Mouse (Mus musculus) liver, embryonic 12.5 days (tissue): ENCODE measurements around the gene Cirbp. TPM values are rescaled to one million over a fixed set of nuclear protein-coding genes. Genes with fewer than 3 reads are reported as not detected.

Source experiments
- ATAC-seq: fragments of 200-750 bp; cut with Nextera tagmentation; 2 replicates; pipeline ENCODE4 v1.8.0; 2017; ENCODE audit warnings: moderate number of reproducible peaks, mild to moderate bottlenecking, moderate library complexity
- H3K27ac ChIP-seq: fragments of 300-500 bp; sonication (generic); 2 replicates; pipeline ENCODE4 v1.5.1; 2016; ENCODE audit warnings: mild to moderate bottlenecking
- H3K27me3 ChIP-seq: fragments of 300-500 bp; sonication (generic); replicated peaks from 2 replicates; pipeline ENCODE4 v1.6.1; 2016; ENCODE audit warnings: mild to moderate bottlenecking, moderate library complexity
- H3K36me3 ChIP-seq: fragments of 300-500 bp; sonication (generic); 2 replicates; pipeline ENCODE4 v1.6.1; 2016; ENCODE audit warnings: mild to moderate bottlenecking, moderate library complexity
- H3K4me1 ChIP-seq: fragments of 300-500 bp; sonication (generic); 2 replicates; pipeline ENCODE4 v1.6.1; 2016
- H3K4me2 ChIP-seq: fragments of 300-500 bp; sonication (generic); 2 replicates; pipeline ENCODE4 v1.6.1; 2016; ENCODE audit warnings: mild to moderate bottlenecking, moderate library complexity
- H3K4me3 ChIP-seq: fragments of 300-500 bp; sonication (generic); 2 replicates; pipeline ENCODE4 v1.5.1; 2016; ENCODE audit warnings: mild to moderate bottlenecking, moderate library complexity
- H3K9ac ChIP-seq: fragments of 300-500 bp; sonication (generic); 2 replicates; pipeline ENCODE4 v1.6.1; 2016; ENCODE audit warnings: mild to moderate bottlenecking, moderate library complexity
- H3K9me3 ChIP-seq: fragments of 300-500 bp; sonication (generic); replicated peaks from 2 replicates; pipeline ENCODE4 v1.6.1; 2016; ENCODE audit warnings: mild to moderate bottlenecking, moderate library complexity
- WGBS: fragments of 180-500 bp; shearing (Covaris S2); methylation state at CpG from one replicate; pipeline ENCODE4 v1.1.7; 2016; ENCODE audit not compliant: insufficient replicate concordance; 5-methylcytosine and 5-hydroxymethylcytosine counted together
- polyA plus RNA-seq: library from polyadenylated mRNA; unstranded; fragments of >200 nt; fragmentation: Nextera tagmentation; extraction: Ambion mirVana; gene quantifications from 2 replicates; pipeline ENCODE4 v1.2.1, GENCODE M21; 2016

The Cirbp gene
- polyA plus RNA-seq, 1 experiment from 2014 or later: 22.1 TPM

DNA sequence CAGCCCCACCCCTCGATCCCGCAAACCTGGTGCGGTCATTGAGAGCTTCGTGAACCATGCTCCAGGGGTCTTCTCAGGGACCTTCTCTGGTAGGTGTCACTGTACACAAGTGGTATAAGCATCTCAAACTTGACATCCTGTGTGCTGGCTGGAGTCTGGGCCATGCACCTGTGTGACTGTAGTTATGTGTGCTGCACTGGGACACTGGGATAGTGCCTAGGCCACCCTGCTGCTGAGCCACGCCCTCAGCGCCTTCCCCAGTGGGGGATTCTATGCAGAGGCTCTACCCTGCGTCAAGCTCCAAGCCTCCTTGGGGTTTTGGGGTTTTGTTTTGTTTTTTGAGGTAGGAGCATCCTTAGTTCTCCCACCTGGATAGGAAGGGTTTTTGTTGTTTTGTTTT, 11.4 kb upstream of the Cirbp start:
- Histone ChIP-seq H3K27ac (peak overlapping the region; percentile 98; the same call in 1 of the 2 replicates), H3K9ac (no peak overlapping the region), H3K4me1 (peaks cover 98% of the 10 kb centered on the region), H3K4me3 (no peak overlapping the region), H3K27me3 (no peaks in the 10 kb centered on the region), H3K36me3 (peaks cover 80% of the 10 kb centered on the region), H3K9me3 (no peaks in the 10 kb centered on the region), H3K4me2 (0 out of 2 replicates have a peak overlapping the region, but pooled peaks have one; percentile 98)
- no peak for ATAC-seq
- WGBS: 84% methylated on average over 7 of the region's 7 CpGs

DNA sequence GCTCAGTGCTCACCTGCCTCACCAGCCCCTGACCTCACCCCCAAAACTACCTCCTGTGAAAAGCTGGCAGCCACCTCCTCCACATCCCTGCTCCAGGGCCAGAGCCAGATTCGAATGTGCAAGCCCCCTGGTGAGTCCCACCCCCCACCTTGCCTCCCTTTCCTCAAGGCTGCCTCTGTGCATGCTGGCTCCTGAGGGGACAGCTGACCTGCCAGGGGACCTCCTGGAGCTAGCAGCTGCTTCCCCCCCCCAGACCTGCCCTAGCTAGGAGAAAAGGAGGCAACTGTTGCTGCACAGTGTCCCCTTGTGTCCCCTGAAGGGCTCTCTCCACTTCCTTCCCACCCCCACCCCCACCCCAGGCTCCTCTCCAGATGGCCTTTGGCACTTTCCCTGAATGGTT, 10.5 kb upstream of the Cirbp start:
- no peak overlapping the region for H3K4me2 ChIP-seq
- ATAC-seq: no peak
- peaks cover 97% of the 10 kb centered on the region for H3K4me1 ChIP-seq
- H3K27ac ChIP-seq: peak overlapping the region; percentile 98
- no peaks in the 10 kb centered on the region for H3K27me3 ChIP-seq
- H3K36me3 ChIP-seq: peaks cover 74% of the 10 kb centered on the region
- H3K9ac ChIP-seq: 0 out of 2 replicates have a peak overlapping the region, but pooled peaks have one; percentile 19
- H3K4me3 ChIP-seq: no peak overlapping the region
- WGBS: 94% methylated on average over 1 of the region's 1 CpGs
- H3K9me3 ChIP-seq: no peaks in the 10 kb centered on the region

DNA sequence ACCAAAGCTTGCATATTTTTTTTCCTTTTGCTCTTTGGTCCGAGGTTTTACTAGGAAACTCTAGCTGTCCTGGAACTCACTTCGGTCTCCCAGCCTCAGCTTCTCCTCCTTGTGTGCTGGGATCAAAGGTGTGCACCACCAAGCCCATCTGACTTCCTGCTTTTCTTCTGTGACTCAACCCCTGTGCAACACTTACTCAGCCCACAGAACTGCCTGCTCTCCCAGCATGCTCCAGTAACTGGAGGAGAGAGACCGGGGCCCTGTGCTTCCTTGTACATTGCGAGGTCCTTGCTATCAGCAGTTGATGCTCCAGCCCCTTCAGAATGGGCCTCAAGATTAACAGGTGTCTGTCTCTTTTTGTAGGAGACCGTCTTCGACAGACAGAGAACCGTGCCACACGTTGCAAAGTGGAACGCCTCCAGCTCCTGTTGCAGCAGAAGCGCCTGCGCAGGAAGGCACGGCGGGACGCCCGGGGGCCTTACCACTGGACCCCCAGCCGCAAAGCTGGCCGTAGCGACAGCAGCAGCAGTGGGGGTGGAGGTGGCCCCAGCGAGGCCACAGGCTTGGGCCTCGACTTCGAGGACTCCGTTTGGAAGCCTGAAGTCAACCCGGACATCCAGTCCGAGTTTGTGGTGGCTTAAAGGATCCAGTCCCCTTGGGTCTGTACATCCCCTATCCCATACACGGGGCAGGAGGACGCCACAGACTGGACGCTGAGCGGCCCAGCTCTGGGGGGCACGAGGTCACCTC, 9.6 kb upstream of the Cirbp start:
- WGBS: 78% methylated on average over 29 of the region's 29 CpGs
- H3K27me3 ChIP-seq: no peaks in the 10 kb centered on the region
- no peaks in the 10 kb centered on the region for H3K9me3 ChIP-seq
- no peak overlapping the region for H3K4me2 ChIP-seq
- no peak overlapping the region for H3K9ac ChIP-seq
- peaks cover 97% of the 10 kb centered on the region for H3K4me1 ChIP-seq
- no peak overlapping the region for H3K4me3 ChIP-seq
- H3K36me3 ChIP-seq: peaks cover 65% of the 10 kb centered on the region
- no peak for ATAC-seq
- H3K27ac ChIP-seq: peak overlapping the region; percentile 98

DNA sequence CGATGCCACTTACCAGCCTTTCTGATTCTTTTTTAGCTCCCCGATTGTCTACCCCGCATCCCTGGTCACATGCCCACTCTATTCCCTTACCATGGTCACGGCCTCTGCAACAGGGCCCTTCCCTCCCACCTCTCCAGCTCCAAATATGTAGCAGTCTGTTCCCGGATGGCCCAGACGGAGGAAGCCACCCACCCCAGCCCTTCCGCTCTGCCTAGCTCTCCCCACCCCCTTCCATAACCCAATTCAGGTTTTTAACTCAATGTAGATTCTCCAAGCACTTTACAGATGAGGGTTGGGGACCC, 9.1 kb upstream of the Cirbp start:
- Histone ChIP-seq H3K27ac (peak overlapping the region; percentile 98), H3K4me1 (peaks cover 97% of the 10 kb centered on the region), H3K27me3 (no peaks in the 10 kb centered on the region), H3K36me3 (peaks cover 60% of the 10 kb centered on the region), H3K9ac (no peak overlapping the region), H3K4me2 (no peak overlapping the region), H3K4me3 (no peak overlapping the region), H3K9me3 (no peaks in the 10 kb centered on the region)
- no peak for ATAC-seq
- 81% methylated on average over 7 of the region's 7 CpGs for WGBS

DNA sequence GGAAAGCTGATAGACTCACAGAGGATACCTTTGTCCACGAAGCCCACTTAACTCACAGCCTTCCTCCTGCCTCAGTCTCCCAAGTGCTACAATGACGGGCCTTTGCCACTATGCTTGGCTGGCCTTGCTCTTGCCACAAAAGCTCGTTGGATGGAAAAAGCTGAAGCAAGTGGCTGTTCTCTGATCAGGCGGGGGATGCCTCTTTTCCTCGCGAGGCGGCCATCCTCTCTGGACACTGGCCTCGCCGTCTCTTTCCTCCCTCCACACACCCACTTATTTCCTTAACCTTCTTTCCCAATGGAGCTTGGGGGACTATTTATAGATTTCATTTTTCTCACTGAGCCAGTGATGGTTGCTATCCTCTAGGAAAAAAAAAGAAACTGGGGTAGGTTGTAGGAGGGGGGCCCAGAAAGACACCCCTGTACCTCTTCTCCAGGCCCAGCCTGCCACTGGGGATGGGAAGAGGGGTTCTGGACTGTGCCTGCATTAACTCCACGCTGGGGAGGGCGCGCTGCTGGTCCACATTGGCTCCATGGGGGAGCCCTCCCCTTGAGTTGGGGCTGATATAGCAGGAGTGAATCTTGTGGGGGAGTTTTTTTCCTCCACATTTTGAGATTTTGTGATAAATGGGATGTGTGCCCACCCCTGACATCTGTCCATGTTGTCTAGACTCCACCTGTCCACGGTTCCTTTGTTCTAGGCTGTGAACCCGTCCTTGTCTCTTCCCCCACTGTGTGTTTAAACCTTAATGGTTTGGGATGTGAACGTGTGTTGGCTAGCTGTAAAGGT, 8.4 kb upstream of the Cirbp start:
- Histone ChIP-seq H3K4me1 (peaks cover 97% of the 10 kb centered on the region), H3K9ac (no peak overlapping the region), H3K36me3 (peaks cover 53% of the 10 kb centered on the region), H3K4me3 (no peak overlapping the region), H3K27me3 (no peaks in the 10 kb centered on the region), H3K9me3 (no peaks in the 10 kb centered on the region), H3K4me2 (0 out of 2 replicates have a peak overlapping the region, but pooled peaks have one; percentile 96), H3K27ac (peak overlapping the region; percentile 98)
- no peak for ATAC-seq
- 67% methylated on average over 15 of the region's 15 CpGs for WGBS

DNA sequence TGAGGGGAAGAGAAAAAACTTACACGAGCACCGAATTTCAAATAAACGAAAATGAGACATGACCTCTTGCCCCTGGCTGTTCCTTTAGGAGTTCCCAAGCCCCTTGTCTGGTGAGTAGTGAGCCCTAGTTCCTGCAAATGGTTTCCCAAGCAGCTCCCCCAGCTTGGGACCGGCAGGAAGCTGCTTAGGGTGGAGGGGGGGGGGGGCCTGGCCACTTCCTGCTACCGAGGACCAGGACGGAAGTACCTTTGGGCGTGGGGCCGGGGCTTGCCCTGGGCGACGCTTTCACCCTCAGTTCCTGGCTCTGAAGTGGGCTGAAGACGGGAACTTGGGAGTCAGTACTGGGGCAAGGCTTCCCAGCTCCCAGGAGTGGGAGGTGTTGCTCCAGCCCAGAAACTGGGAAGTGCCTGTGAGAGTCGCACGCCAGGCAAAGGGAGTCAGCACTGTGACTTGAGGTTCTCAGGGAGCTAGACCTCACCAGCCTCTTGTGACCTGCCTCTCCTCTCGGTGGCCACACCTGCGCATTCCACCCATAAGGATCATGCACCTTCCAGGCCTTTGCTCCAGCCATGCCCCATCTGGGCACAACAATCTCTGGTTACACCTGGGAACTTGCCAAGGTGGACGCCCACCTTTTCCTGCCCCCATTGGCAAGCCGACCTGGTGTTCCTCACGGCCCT, 7.3 kb upstream of the Cirbp start:
- Histone ChIP-seq H3K27ac (peak overlapping the region; percentile 86), H3K36me3 (peaks cover 42% of the 10 kb centered on the region), H3K4me2 (peak overlapping the region; percentile 96), H3K9me3 (no peaks in the 10 kb centered on the region), H3K4me3 (peak overlapping the region; percentile 59), H3K27me3 (no peaks in the 10 kb centered on the region), H3K4me1 (peaks cover 96% of the 10 kb centered on the region), H3K9ac (peak overlapping the region; percentile 41)
- no peak for ATAC-seq
- WGBS: 10% methylated on average over 18 of the region's 18 CpGs

DNA sequence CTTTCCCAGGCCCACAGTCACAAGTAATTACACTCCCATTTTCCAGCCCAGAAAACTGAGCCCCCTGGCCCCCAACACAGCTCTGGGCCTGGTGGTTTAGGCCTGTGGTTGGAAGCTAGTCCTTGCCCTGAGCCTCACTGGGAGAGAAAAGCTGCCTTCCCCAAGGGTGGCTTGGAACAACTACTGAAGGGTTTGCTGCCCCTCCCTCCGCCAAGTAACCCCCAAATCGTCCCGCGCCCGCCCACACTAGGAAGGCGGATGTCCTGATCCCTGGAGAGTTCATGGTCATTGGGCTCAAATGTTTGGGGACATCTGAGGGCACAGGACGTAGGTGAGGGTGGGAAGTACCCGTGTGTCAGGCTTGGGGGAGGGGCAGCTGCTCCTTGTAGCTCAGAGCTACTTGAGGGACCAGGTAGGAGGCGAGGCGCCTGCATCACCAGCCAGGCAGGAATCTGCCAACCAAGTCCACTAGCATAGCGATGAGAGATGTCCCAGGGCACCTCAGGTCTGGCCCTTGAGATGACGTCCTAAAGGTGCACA, 6.7 kb upstream of the Cirbp start:
- Histone ChIP-seq H3K27me3 (0 out of 2 replicates have a peak, but pooled peaks cover 5% of the 10 kb centered on the region), H3K4me3 (peak overlapping the region; percentile 59), H3K4me1 (peaks cover 95% of the 10 kb centered on the region), H3K27ac (peak overlapping the region; percentile 86), H3K4me2 (peak overlapping the region; percentile 96), H3K9ac (peak overlapping the region; percentile 41), H3K9me3 (no peaks in the 10 kb centered on the region), H3K36me3 (peaks cover 36% of the 10 kb centered on the region)
- 21% methylated on average over 12 of the region's 12 CpGs for WGBS
- ATAC-seq: no peak; the same call in 1 of the 2 replicates

DNA sequence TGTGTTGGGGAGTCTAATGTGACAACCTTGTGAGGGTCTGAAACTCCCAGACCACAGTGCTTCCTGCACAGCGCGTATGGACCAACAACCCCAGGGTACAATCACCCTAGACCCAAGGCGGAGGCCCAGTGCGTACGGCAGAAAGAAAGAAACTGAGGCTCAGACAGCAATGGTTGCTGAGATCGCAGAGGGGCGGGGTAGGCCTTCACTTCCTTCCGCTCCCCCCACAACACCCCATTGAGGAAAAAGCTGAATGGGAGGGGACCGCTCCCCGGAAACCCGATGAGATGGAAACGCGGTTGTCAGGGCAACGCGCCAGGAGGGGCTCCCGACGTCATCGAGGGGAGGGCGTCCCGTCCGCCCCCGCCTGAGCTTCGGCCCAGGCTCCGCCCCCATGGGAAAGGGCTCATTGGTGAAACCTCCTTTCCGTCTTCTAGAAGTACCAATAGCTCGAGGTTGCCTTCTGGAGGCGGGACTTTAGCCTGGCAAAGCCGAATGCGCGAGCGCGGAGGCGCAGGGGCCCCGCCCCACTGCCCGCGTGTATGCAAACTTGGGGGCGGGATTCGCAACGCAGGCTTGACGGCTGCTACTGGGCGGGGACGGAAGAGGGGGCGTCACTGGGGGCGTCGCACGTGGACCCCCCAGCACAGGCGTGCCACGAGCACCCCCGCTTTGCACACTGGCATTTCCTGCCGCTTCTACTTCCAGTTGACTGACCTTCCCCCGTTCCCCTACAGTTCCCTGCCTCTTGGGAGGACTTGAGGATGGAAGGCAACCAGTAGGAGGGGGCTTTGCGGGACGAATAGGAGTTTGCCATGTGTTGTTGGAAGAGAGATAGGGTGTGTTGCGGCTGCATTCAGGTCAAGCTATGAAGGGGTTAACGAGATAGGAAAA, 6.0 kb upstream of the Cirbp start:
- Histone ChIP-seq H3K27me3 (0 out of 2 replicates have a peak, but pooled peaks cover 10% of the 10 kb centered on the region), H3K4me1 (peaks cover 95% of the 10 kb centered on the region), H3K36me3 (peaks cover 28% of the 10 kb centered on the region), H3K9ac (peak overlapping the region; percentile 66), H3K9me3 (no peaks in the 10 kb centered on the region), H3K4me2 (peak overlapping the region; percentile 96), H3K4me3 (peak overlapping the region; percentile 59), H3K27ac (peak overlapping the region; percentile 86)
- peak; percentile 84 for ATAC-seq
- WGBS: under 1% methylated on average over 55 of the region's 55 CpGs

DNA sequence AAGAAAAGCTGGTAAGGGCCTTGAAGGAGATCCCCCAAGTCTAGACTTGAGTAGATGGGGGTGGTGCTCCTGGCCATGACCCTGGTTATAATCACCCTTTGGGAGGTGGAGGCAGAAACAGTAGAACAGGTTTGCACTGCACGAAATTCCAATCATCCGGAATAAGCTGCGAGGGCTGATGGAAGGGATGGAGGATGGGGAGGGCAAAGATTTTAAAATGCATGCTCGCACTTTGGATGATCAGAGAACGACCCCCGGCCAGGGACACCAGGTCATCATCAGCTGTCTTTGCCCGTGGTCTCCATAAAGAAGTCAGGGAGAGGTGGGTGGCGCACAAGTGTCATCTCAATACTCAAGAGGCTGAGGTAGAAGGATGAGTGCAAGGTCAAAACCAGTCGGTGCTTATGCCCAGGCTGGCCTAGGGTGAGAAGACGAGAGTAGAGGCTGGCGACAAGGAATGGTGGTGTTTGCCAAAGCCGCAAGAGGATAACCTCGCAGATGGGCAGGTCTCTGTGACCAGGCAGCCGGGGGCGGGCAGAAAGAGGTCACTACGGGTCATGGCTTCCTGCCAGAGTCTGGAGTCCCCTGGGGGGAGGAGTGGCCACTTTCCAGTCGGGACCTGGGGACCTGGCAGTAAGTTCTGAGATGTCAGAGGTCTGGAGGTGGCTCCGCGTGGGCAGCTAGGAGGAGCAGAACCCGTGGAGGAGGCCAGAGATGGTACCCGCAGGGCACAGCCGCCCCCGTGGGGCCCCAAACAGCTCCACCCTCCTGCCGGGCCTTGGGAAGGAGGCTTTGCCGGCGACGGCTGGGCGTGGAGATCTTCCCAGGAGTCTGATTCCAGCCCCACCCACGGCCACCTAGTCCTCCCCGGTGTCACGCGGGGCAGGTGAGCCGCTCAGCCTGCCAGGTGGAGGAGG, 5.1 kb upstream of the Cirbp start:
- Histone ChIP-seq H3K27ac (peak overlapping the region; percentile 85), H3K4me3 (peak overlapping the region; percentile 59), H3K9me3 (no peaks in the 10 kb centered on the region), H3K9ac (peak overlapping the region; percentile 66), H3K27me3 (0 out of 2 replicates have a peak, but pooled peaks cover 10% of the 10 kb centered on the region), H3K36me3 (peaks cover 19% of the 10 kb centered on the region), H3K4me2 (peak overlapping the region; percentile 96), H3K4me1 (peaks cover 95% of the 10 kb centered on the region)
- WGBS: under 1% methylated on average over 33 of the region's 33 CpGs
- peak; percentile 31 for ATAC-seq

DNA sequence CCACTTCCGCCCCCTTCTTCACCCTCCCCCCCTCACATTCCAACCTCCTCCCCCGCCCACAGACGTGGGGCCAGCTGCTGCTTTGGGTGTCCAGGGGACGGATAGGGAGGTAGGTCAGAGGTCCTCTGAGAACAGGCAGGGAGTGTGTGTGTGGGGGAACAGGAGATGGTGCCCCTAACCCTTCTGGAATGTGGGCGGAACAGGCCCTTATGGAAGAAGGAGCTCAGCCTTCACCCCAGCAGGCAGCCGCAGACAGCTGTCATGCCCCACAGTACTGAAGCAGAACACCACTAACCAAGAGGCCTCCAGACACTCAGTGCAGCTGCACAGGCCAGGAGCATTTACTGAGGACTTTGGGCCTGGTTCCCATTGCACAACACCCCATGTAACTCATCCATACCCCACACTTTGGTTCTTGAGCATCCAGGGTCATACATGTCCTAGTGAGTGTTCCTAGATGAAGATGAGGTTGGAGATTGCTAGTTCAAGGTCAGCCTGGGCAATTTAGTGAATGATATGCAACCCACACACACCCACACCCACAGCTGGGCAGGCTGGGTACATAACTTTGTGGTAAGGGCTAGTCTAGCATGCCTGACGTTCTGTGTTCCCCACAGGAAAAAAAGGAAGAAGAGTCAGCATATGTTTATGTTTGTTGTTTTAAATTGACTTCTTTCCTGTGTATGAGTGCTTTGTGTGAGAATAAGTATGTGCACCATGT, 4.1 kb upstream of the Cirbp start:
- H3K27me3 ChIP-seq: 0 out of 2 replicates have a peak, but pooled peaks cover 10% of the 10 kb centered on the region
- peaks cover 10% of the 10 kb centered on the region for H3K36me3 ChIP-seq
- H3K4me3 ChIP-seq: peak overlapping the region; percentile 59
- no peak for ATAC-seq
- H3K9ac ChIP-seq: peak overlapping the region; percentile 66
- 24% methylated on average over 6 of the region's 7 CpGs for WGBS
- peak overlapping the region; percentile 85 for H3K27ac ChIP-seq
- H3K4me2 ChIP-seq: peak overlapping the region; percentile 96
- H3K9me3 ChIP-seq: no peaks in the 10 kb centered on the region
- H3K4me1 ChIP-seq: peaks cover 94% of the 10 kb centered on the region
